Mouse (Mus musculus) ES-Bruce4 (cell line): ENCODE results near the gene Selp. TPM values are rescaled to one million over a fixed set of nuclear protein-coding genes. Genes with fewer than 3 reads are reported as not detected.

Experiments used
- H3K27ac ChIP-seq: 2 replicates; pipeline ENCODE4 v1.5.1; 2012; ENCODE audit warnings: low read length, inconsistent platforms; ENCODE audit not compliant: insufficient read depth
- H3K27me3 ChIP-seq: 2 replicates; pipeline ENCODE4 v1.6.1; 2012; ENCODE audit warnings: mild to moderate bottlenecking, low read length, inconsistent platforms; ENCODE audit not compliant: control insufficient read depth, poor library complexity, insufficient read depth, severe bottlenecking
- H3K36me3 ChIP-seq: 2 replicates; pipeline ENCODE4 v1.6.1; 2012; ENCODE audit warnings: inconsistent platforms, mild to moderate bottlenecking, low read length, moderate library complexity; ENCODE audit not compliant: control insufficient read depth, poor library complexity, insufficient read depth, severe bottlenecking
- H3K4me1 ChIP-seq: one replicate; pipeline ENCODE4 v1.8.1; 2011; ENCODE audit warnings: low read length; ENCODE audit not compliant: control insufficient read depth, insufficient read depth
- H3K4me3 ChIP-seq: 2 replicates; pipeline ENCODE4 v1.5.1; 2011; ENCODE audit warnings: low read depth, mild to moderate bottlenecking, low read length
- H3K9ac ChIP-seq: 2 replicates; pipeline ENCODE4 v1.6.1; 2012; ENCODE audit warnings: low read depth, mild to moderate bottlenecking, inconsistent platforms; ENCODE audit not compliant: poor library complexity, severe bottlenecking
- H3K9me3 ChIP-seq: replicated peaks from 2 replicates; pipeline ENCODE4 v1.6.1; 2012; ENCODE audit warnings: mild to moderate bottlenecking, low read length, inconsistent platforms; ENCODE audit not compliant: control insufficient read depth, poor library complexity, insufficient read depth, severe bottlenecking
- CTCF ChIP-seq: IDR thresholded peaks from one replicate; pipeline ENCODE4 v1.8.1; 2011; ENCODE audit warnings: low read depth, low read length
- EP300 ChIP-seq: IDR thresholded peaks from 2 replicates; pipeline ENCODE4 v1.6.1; 2011; ENCODE audit warnings: low read depth, low read length; ENCODE audit not compliant: insufficient read depth
- POLR2A ChIP-seq: IDR thresholded peaks from one replicate; pipeline ENCODE4 v1.8.1; 2011; ENCODE audit warnings: low read length; ENCODE audit not compliant: insufficient read depth
- polyA plus RNA-seq: library from polyadenylated mRNA; stranded (reverse); fragments of >200 nt; gene quantifications from 2 replicates; pipeline ENCODE4 v1.2.4, GENCODE M21; 2011; ENCODE audit warnings: low read depth; ENCODE audit not compliant: missing spikeins, insufficient read depth, insufficient read length

Selp gene
- polyA plus RNA-seq, 1 experiment = 0.76 TPM

DNA sequence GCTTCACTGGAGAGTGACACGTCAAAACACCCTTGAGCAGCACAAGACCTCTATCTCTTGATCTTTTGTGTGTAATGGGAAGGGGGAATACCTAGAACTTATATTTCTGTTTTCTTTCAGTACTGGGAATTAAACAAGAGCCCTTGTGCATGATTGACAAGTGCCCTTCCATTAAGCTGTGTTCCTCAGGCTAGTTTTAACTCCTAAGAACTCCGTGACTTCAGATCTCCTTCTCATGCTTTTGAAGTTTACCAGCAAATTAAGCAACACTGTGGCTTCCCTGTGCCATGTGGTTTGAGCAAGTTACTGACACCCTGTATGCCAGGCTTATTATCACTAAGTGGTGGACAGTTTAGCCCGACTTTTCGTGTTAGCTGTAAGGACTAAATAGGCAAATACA, 32.0 kb upstream of the Selp start:
- TF ChIP-seq EP300 = no peak
- TF ChIP-seq POLR2A = no peak
- TF ChIP-seq CTCF = no peak
- Histone ChIP-seq H3K27me3 (no peaks in the 10 kb centered on the region), H3K4me3 (no peak overlapping the region), H3K36me3 (no peaks in the 10 kb centered on the region), H3K9ac (no peak overlapping the region), H3K27ac (no peak overlapping the region), H3K9me3 (no peaks in the 10 kb centered on the region), H3K4me1 (no peaks in the 10 kb centered on the region)

DNA sequence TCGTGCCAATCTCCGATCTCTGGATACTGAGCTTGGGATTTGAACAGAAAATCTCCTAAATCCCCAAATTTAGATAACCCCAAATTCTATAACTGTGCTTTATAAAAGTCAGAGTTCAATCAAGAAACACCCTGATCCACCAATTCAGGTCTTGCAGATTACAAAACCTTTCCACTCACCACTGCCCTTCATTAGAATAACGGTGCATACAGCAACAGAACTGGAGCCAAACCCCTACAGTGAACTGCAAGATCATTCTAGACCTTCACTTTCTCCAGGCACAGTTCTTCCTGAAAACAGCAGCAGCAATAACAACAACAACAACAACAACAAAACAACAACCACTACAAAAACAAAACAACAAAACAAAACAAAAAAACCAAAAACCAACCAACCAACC, 28.3 kb upstream of the Selp start:
- Histone ChIP-seq H3K4me1 (no peaks in the 10 kb centered on the region), H3K36me3 (no peaks in the 10 kb centered on the region), H3K27ac (no peak overlapping the region), H3K4me3 (no peak overlapping the region), H3K9me3 (no peaks in the 10 kb centered on the region), H3K9ac (no peak overlapping the region), H3K27me3 (peaks cover 2% of the 10 kb centered on the region; the same call in 1 of the 2 replicates)
- TF ChIP-seq EP300 (no peak), CTCF (no peak), POLR2A (no peak)

DNA sequence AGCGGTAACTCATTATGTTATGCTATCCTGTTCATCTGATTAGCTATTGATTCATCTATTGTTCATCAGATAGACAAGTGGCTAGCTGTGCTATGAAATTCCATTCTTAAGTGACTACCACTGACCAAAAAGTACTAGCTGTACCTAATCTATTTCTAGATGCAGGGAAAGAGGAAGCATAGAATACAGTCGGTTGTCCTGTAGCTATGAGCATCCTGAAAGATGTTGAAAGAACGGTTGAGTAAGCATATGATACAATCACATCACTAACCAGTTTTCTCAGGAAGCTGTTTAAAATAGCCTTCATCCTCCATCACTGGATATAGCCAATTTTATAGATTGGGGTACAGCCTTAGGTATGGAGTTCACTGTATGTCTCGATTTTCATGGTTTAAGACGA, 27.2 kb upstream of the Selp start:
- Histone ChIP-seq H3K27ac (no peak overlapping the region), H3K9me3 (no peaks in the 10 kb centered on the region), H3K4me1 (no peaks in the 10 kb centered on the region), H3K27me3 (peaks cover 2% of the 10 kb centered on the region; the same call in 1 of the 2 replicates), H3K4me3 (no peak overlapping the region), H3K36me3 (no peaks in the 10 kb centered on the region), H3K9ac (no peak overlapping the region)
- no peak for TF ChIP-seq POLR2A
- TF ChIP-seq CTCF = no peak
- no peak for TF ChIP-seq EP300

DNA sequence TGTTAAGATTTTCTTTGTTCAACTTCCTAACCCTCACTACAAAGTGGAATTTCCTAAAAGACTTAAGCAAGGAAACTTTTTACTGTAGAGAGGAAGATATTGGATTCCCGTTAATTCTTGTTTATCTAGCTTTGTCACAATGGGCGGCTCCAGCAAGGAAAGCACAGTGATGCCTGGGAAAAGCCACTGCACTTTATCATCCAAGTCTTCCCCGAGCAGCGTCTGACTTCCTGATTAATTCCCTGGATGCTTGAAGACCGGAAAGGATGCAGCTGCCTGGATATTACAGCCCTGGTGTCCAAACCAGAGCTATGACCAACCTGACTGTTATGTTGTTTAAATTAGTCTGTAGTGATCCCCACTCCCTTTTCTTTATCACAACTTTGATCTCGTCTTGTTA, 18.3 kb upstream of the Selp start:
- Histone ChIP-seq H3K9me3 (no peaks in the 10 kb centered on the region), H3K36me3 (no peaks in the 10 kb centered on the region), H3K4me3 (no peak overlapping the region), H3K9ac (no peak overlapping the region), H3K27me3 (no peaks in the 10 kb centered on the region), H3K27ac (no peak overlapping the region), H3K4me1 (no peaks in the 10 kb centered on the region)
- TF ChIP-seq CTCF (no peak), POLR2A (no peak), EP300 (no peak)

DNA sequence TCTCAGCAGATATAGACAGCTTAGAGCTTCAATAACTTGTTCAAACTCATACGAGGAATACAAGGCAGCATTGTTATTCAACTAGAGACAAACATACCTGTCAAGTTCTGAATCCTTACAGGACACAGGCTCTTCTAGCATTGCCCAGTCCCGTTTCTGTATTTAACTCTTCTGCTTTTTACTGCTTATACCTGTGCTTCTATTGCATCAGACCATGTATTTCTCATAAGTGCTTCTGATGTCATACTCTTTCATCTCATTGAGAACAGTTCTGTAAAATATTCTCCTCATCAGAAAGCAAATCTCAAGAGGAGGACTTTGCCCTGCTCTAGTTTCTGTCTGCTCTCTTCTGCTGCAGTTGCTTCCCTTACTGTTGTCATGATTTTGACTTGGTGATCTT, 17.2 kb upstream of the Selp start:
- TF ChIP-seq EP300 (no peak), POLR2A (no peak), CTCF (no peak)
- Histone ChIP-seq H3K9ac (no peak overlapping the region), H3K36me3 (no peaks in the 10 kb centered on the region), H3K9me3 (no peaks in the 10 kb centered on the region), H3K27me3 (no peaks in the 10 kb centered on the region), H3K4me3 (no peak overlapping the region), H3K27ac (no peak overlapping the region), H3K4me1 (no peaks in the 10 kb centered on the region)

DNA sequence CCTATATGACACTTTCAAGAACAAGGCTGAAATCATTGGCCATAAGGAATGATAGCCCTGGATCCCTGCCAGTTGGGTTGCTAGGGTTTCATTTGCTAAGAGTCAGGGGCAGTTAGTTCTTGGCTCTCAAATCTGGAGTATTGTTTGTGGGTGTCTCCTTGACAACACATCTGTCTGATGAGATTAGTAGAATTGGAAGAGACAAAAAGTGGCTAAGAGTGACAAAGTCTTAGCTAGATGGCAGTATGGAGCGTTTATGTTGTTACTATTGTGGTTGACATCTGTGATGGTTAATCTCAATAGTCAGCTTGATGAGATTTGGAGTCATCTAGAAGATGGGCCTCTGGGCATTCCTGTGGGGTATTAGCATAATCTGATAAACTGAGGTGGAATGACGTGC, 16.7 kb upstream of the Selp start:
- Histone ChIP-seq H3K4me1 (no peaks in the 10 kb centered on the region), H3K9me3 (no peaks in the 10 kb centered on the region), H3K27me3 (no peaks in the 10 kb centered on the region), H3K27ac (no peak overlapping the region), H3K9ac (no peak overlapping the region), H3K4me3 (no peak overlapping the region), H3K36me3 (no peaks in the 10 kb centered on the region)
- TF ChIP-seq CTCF = no peak
- no peak for TF ChIP-seq EP300
- TF ChIP-seq POLR2A = no peak
